Mouse (Mus musculus) common myeloid progenitor, adult 5-6 weeks (primary cell): ENCODE data around the gene Marc2. TPM values are rescaled to one million over a fixed set of nuclear protein-coding genes. Genes with fewer than 3 reads are reported as not detected.

Experiments
- ATAC-seq: replicated peaks from 2 replicates; pipeline ENCODE4 v1.8.0; 2016; ENCODE audit warnings: low read depth, mild to moderate bottlenecking, moderate TSS enrichment, inconsistent platforms; ENCODE audit not compliant: poor library complexity, severe bottlenecking
- total RNA-seq: library from RNA; stranded (forward); fragments of 200-1000, 187-1606 nt; gene quantifications from 2 replicates; pipeline ENCODE4 v1.2.3, GENCODE M21; 2017

Gene Marc2
- total RNA-seq, 1 experiment from 2014 or later = 63.2 TPM

- ATAC-seq = no peak
Observed at GRCm38 (mm10) chr1:184763866-184764265, 82.4 kb downstream of the Marc2 start.

Other genes starting within 250 kb of the Marc2 start
- gene Hlx, start 113.8 kb downstream of the Marc2 start, total RNA-seq = 4.6 and 10.8 TPM in 2 replicates
- gene Marc1, start 35.1 kb downstream of the Marc2 start, total RNA-seq = not detected in 2 replicates
- not detected in 2 replicates for gene C130074G19Rik, start 36.8 kb upstream of the Marc2 start, total RNA-seq
- gene Mark1, start 153.1 kb upstream of the Marc2 start, total RNA-seq = not detected in 2 replicates